Mouse (Mus musculus): ENCODE results near the gene Kit. TPM values are rescaled to one million over a fixed set of nuclear protein-coding genes. Genes with fewer than 3 reads are reported as not detected.

Kit gene
- polyA plus RNA-seq, 1 experiment from 2014 or later: 41.6 TPM

GRCm38 (mm10) chr5:75699081-75699480 is 124.4 kb downstream of the Kit start:
- Histone ChIP-seq H3K9ac (no peak overlapping the region), H3K9me3 (replicated peaks) (no peaks in the 10 kb centered on the region; the same call in 1 of the 2 replicates), H3K4me3 (no peak overlapping the region), H3K4me1 (0 out of 2 replicates have a peak, but pooled peaks cover 6% of the 10 kb centered on the region), H3K27ac (no peak overlapping the region), H3K4me2 (replicated peaks) (no peak overlapping the region), H3K27me3 (no peaks in the 10 kb centered on the region), H3K36me3 (no peaks in the 10 kb centered on the region)
- WGBS: 84% methylated on average over 7 of the region's 7 CpGs
- ATAC-seq (ENCODE audit: low FRiP score): no peak

GRCm38 (mm10) chr5:75699516-75699915 is 124.8 kb downstream of the Kit start:
- Histone ChIP-seq H3K27me3 (no peaks in the 10 kb centered on the region), H3K36me3 (no peaks in the 10 kb centered on the region), H3K4me2 (replicated peaks) (no peak overlapping the region), H3K9me3 (replicated peaks) (no peaks in the 10 kb centered on the region; the same call in 1 of the 2 replicates), H3K4me1 (0 out of 2 replicates have a peak, but pooled peaks cover 6% of the 10 kb centered on the region), H3K9ac (no peak overlapping the region), H3K4me3 (no peak overlapping the region), H3K27ac (no peak overlapping the region)
- ATAC-seq (ENCODE audit: low FRiP score): no peak
- 70% methylated on average over 9 of the region's 9 CpGs for WGBS

GRCm38 (mm10) chr5:75701662-75702061 is 126.9 kb downstream of the Kit start:
- H3K27me3 ChIP-seq: no peaks in the 10 kb centered on the region
- WGBS: 82% methylated on average over 12 of the region's 12 CpGs
- no peaks in the 10 kb centered on the region for H3K36me3 ChIP-seq
- H3K4me3 ChIP-seq: no peak overlapping the region
- H3K9me3 ChIP-seq (replicated peaks): no peaks in the 10 kb centered on the region; the same call in 1 of the 2 replicates
- H3K4me1 ChIP-seq: 0 out of 2 replicates have a peak, but pooled peaks cover 4% of the 10 kb centered on the region
- ATAC-seq (ENCODE audit: low FRiP score): no peak
- no peak overlapping the region for H3K4me2 ChIP-seq (replicated peaks)
- no peak overlapping the region for H3K27ac ChIP-seq
- no peak overlapping the region for H3K9ac ChIP-seq

GRCm38 (mm10) chr5:75702080-75702479 is 127.4 kb downstream of the Kit start:
- Histone ChIP-seq H3K4me1 (0 out of 2 replicates have a peak, but pooled peaks cover under 1% of the 10 kb centered on the region), H3K4me3 (no peak overlapping the region), H3K4me2 (replicated peaks) (no peak overlapping the region), H3K36me3 (no peaks in the 10 kb centered on the region), H3K9ac (no peak overlapping the region), H3K27ac (no peak overlapping the region), H3K9me3 (replicated peaks) (no peaks in the 10 kb centered on the region; the same call in 1 of the 2 replicates), H3K27me3 (no peaks in the 10 kb centered on the region)
- WGBS: 93% methylated on average over 8 of the region's 8 CpGs
- ATAC-seq (ENCODE audit: low FRiP score): no peak

- no peak overlapping the region for H3K9ac ChIP-seq
- no peaks in the 10 kb centered on the region for H3K27me3 ChIP-seq
- WGBS: 75% methylated on average over 7 of the region's 7 CpGs
- no peak overlapping the region for H3K4me3 ChIP-seq
- H3K9me3 ChIP-seq (replicated peaks): no peaks in the 10 kb centered on the region; the same call in 1 of the 2 replicates
- no peaks in the 10 kb centered on the region for H3K36me3 ChIP-seq
- no peak overlapping the region for H3K4me2 ChIP-seq (replicated peaks)
- no peak overlapping the region for H3K27ac ChIP-seq
- no peak for ATAC-seq (ENCODE audit: low FRiP score)
- no peaks in the 10 kb centered on the region for H3K4me1 ChIP-seq
Measured at GRCm38 (mm10) chr5:75704584-75705175, 130.0 kb downstream of the Kit start.

GRCm38 (mm10) chr5:75705421-75705820 is 130.7 kb downstream of the Kit start:
- Histone ChIP-seq H3K36me3 (no peaks in the 10 kb centered on the region), H3K9ac (no peak overlapping the region), H3K4me3 (no peak overlapping the region), H3K4me2 (replicated peaks) (no peak overlapping the region), H3K27ac (no peak overlapping the region), H3K4me1 (no peaks in the 10 kb centered on the region), H3K9me3 (replicated peaks) (no peaks in the 10 kb centered on the region; the same call in 1 of the 2 replicates), H3K27me3 (no peaks in the 10 kb centered on the region)
- ATAC-seq (ENCODE audit: low FRiP score): no peak
- WGBS: 87% methylated on average over 1 of the region's 1 CpGs

Data from hindbrain, embryonic 12.5 days (tissue).